In the genomic region with DNA sequence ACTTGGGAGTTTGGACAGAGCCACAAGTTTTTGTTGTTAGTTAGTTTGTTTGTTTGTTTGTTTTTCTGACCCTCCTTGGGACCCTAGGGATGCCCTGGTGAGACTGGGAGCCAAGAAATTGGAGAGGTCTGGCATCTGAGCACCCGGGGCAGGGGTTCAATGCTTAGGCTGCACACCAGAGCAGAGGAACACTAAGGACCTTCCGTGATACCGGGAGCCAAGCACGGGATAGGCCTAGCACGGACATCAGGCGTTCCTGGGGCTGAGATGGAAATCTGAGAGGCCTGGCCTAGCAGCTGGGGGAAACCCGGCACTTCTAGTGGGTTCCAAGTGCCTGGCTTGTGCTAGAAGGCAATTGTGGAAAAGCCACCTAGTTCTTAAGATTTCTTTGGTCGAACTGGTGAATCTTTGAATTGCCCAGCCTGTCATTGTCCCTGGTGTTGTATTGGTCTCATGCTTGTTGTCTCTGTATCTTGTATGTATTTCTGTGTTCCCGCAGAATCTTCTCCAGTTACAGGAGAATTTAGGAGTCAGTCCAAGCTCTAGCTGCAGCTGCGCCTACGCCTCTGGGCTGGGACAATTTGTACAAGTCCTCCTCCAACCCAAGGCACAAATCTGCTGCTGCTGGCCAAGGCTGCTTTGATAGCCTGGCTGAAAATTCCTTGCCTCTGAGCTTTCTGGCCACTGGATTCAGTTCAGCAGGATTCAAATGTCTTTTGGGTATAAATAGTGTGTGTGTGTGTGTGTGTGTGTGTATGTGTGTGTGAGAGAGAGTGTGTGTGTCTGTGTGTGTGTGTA, we compare ENCODE assay signal across 9 mouse cellular contexts. TPM values are rescaled to one million over a fixed set of nuclear protein-coding genes. Genes with fewer than 3 reads are reported as not detected.
DNase-seq lines count a peak whose midpoint lies in the region; ATAC-seq and TF ChIP-seq lines count a peak whose summit lies in the region.
"Had no signal": no experiment of that assay in that cellular context is flagged by ENCODE, and none has a peak within 500 bp of the region (broad histone marks: within the 10 kb centered on the region; RNA-seq: fewer than 3 reads in every experiment).

No protein-coding gene starts in this region.

- 40% methylated on average over 11 of the region's 11 CpGs for WGBS in embryonic facial prominence, embryonic 15.5 days
- WGBS in thymus, adult 2 months, result 95% methylated on average over 11 of the region's 11 CpGs

- intact Hi-C loops in heart, postnatal 14 days (cut with DNase I), result no loop called here

- H3K4me3 ChIP-seq in embryonic facial prominence, embryonic 15.5 days (replicated peaks), result no peak overlapping the region
- no peak overlapping the region for H3K4me3 ChIP-seq in thymus, adult 2 months (ENCODE audit: control insufficient read depth, insufficient read depth, low read length)
- H3K4me3 ChIP-seq: erythroblast, embryonic 14.5 days had no signal

- H3K4me1 ChIP-seq in embryonic facial prominence, embryonic 15.5 days, result peaks cover 4% of the 10 kb centered on the region; the same call in 1 of the 2 replicates
- H3K4me1 ChIP-seq in thymus, adult 2 months (replicated peaks; ENCODE audit: control insufficient read depth, insufficient read depth, low read length), result no peaks in the 10 kb centered on the region; the same call in 1 of the 2 replicates

- no peaks in the 10 kb centered on the region for H3K36me3 ChIP-seq in embryonic facial prominence, embryonic 15.5 days
- H3K36me3 ChIP-seq in thymus, adult 2 months (ENCODE audit: control insufficient read depth, insufficient read depth, low read length), result no peaks in the 10 kb centered on the region

- H3K9me3 ChIP-seq in embryonic facial prominence, embryonic 15.5 days (replicated peaks), result no peaks in the 10 kb centered on the region

- TF ChIP-seq CTCF in thymus, adult 2 months (IDR thresholded peaks at IDR 0.05; ENCODE audit: borderline replicate concordance, control insufficient read depth, extremely low read depth, insufficient read depth, low read length, poor library complexity), result no peak

- DNase-seq in kidney, postnatal 4 days, result peak; percentile 36 to 49
- no peak for DNase-seq in kidney, adult 18-20 months
- peak; percentile 64 to 75 for DNase-seq in heart, postnatal 14 days
- peak; percentile 25 to 59 for DNase-seq in lung, postnatal 4 days
- DNase-seq in thymus, adult 2 months, result no peak
- DNase-seq in cerebellum, adult 11 months, result no peak

- H3K27ac ChIP-seq in embryonic facial prominence, embryonic 15.5 days (replicated peaks), result peak overlapping the region; percentile 68; the same call in 1 of the 2 replicates
- no peak overlapping the region for H3K27ac ChIP-seq in thymus, adult 2 months (ENCODE audit: control insufficient read depth, insufficient read depth, low read length)

- peak; percentile 57; the same call in 1 of the 2 replicates for ATAC-seq in embryonic facial prominence, embryonic 15.5 days (ENCODE audit: insufficient number of reproducible peaks, low FRiP score, low TSS enrichment, low read depth)
- ATAC-seq in activated CD4-positive, CD25-positive, alpha-beta regulatory T cell, adult 4 months, result no peak

- no peak overlapping the region for H3K4me2 ChIP-seq in embryonic facial prominence, embryonic 15.5 days (replicated peaks)

- no peaks in the 10 kb centered on the region for H3K27me3 ChIP-seq in embryonic facial prominence, embryonic 15.5 days
- no peaks in the 10 kb centered on the region for H3K27me3 ChIP-seq in thymus, adult 2 months (ENCODE audit: control insufficient read depth, insufficient read depth, low read length)

- TF ChIP-seq POLR2A in thymus, adult 2 months (IDR thresholded peaks at IDR 0.05; ENCODE audit: control insufficient read depth, extremely low read depth, insufficient read depth, low read length, poor library complexity), result no peak

- H3K9ac ChIP-seq in embryonic facial prominence, embryonic 15.5 days, result no peak overlapping the region

RNA-seq across cellular contexts. Expression of gene Gabrr2, which starts 4.7 kb away (rescaled TPM):
- polyA plus RNA-seq in embryonic facial prominence, embryonic 15.5 days (2015; fragmentation: Nextera tagmentation; extraction: Ambion mirVana), result 0.35 and 1.0 TPM in 2 replicates
- 1 to 10 TPM; 1.0 to 1.3 TPM for total RNA-seq in heart, postnatal 14 days (2021)
- polyA plus RNA-seq in thymus, adult 2 months (2012; rRNA removed), result 3.0 and 3.9 TPM in 2 replicates
- 10 to 100 TPM; 10.1 to 10.4 TPM for polyA plus RNA-seq in activated CD4-positive, CD25-positive, alpha-beta regulatory T cell, adult 4 months (2017; shearing (Covaris generic))
- polyA plus RNA-seq: erythroblast, embryonic 14.5 days had no signal

RNA-seq across cellular contexts. Expression of gene Ube2j1, which starts 26.9 kb away (rescaled TPM):
- polyA plus RNA-seq in embryonic facial prominence, embryonic 15.5 days (2015; fragmentation: Nextera tagmentation; extraction: Ambion mirVana), result 40.4 and 41.2 TPM in 2 replicates
- 10 to 100 TPM; 47.8 to 49.1 TPM for total RNA-seq in heart, postnatal 14 days (2021)
- polyA plus RNA-seq in thymus, adult 2 months (2012; rRNA removed), result 28.7 and 30.1 TPM in 2 replicates
- 10 to 100 TPM; 41.9 to 42.7 TPM for polyA plus RNA-seq in activated CD4-positive, CD25-positive, alpha-beta regulatory T cell, adult 4 months (2017; shearing (Covaris generic))

Comparison
In these comparisons a context has a peak if more than half of its experiments do, and no peak if none do; other contexts are left out.
1. DNase-seq: peak in kidney, postnatal 4 days (2 of 2), heart, postnatal 14 days (2 of 2) and lung, postnatal 4 days (2 of 2); none in kidney, adult 18-20 months (single experiment), thymus, adult 2 months (single experiment) and cerebellum, adult 11 months (single experiment).